Mouse (Mus musculus): ENCODE data around the gene Nat8f2. TPM values are rescaled to one million over a fixed set of nuclear protein-coding genes. Genes with fewer than 3 reads are reported as not detected.

Gene Nat8f2
- polyA plus RNA-seq, 1 experiment from 2014 or later, result not detected

- Histone ChIP-seq H3K4me1 (ENCODE audit: control insufficient read depth, low read depth, low read length) (no peaks in the 10 kb centered on the region), H3K27me3 (ENCODE audit: control insufficient read depth, insufficient read depth, low read depth, low read length) (no peaks in the 10 kb centered on the region), H3K27ac (ENCODE audit: low read length) (no peak overlapping the region), H3K4me3 (ENCODE audit: low read depth, low read length) (no peak overlapping the region), H3K36me3 (ENCODE audit: control insufficient read depth, insufficient read depth) (no peaks in the 10 kb centered on the region), H3K9me3 (replicated peaks; ENCODE audit: control insufficient read depth, low read length) (no peaks in the 10 kb centered on the region), H3K4me2 (ENCODE audit: low read depth, low read length) (no peak overlapping the region), H3K9ac (ENCODE audit: low read depth, low read length) (no peak overlapping the region)
- WGBS (ENCODE audit: insufficient replicate concordance), result 38% methylated on average over 1 of the region's 1 CpGs
- ATAC-seq (ENCODE audit: low read depth), result no peak
These were observed 50.6 kb downstream of the Nat8f2 start for GRCm38 (mm10) chr6:85818338-85818737.

Other genes with a start within 250 kb of the Nat8f2 start
- gene Nat8f7, start 156.0 kb downstream of the Nat8f2 start, polyA plus RNA-seq (2015; fragmentation: Nextera tagmentation; extraction: Ambion mirVana), result not detected in 2 replicates
- gene Nat8f3, start 103.4 kb downstream of the Nat8f2 start, polyA plus RNA-seq (2015; fragmentation: Nextera tagmentation; extraction: Ambion mirVana), result not detected in 2 replicates
- gene Nat8f6, start 48.2 kb downstream of the Nat8f2 start, polyA plus RNA-seq (2015; fragmentation: Nextera tagmentation; extraction: Ambion mirVana), result not detected in 2 replicates
- not detected in 2 replicates for gene Nat8f5, start 48.2 kb downstream of the Nat8f2 start, polyA plus RNA-seq (2015; fragmentation: Nextera tagmentation; extraction: Ambion mirVana)
- gene Nat8, start 37.1 kb downstream of the Nat8f2 start, polyA plus RNA-seq (2015; fragmentation: Nextera tagmentation; extraction: Ambion mirVana), result 0.08 and 0.12 TPM in 2 replicates
- gene Nat8f4, start 35.7 kb upstream of the Nat8f2 start, polyA plus RNA-seq (2015; fragmentation: Nextera tagmentation; extraction: Ambion mirVana), result 1.7 and 2.0 TPM in 2 replicates
- 17.2 and 19.1 TPM in 2 replicates for gene Tprkb, start 42.7 kb upstream of the Nat8f2 start, polyA plus RNA-seq (2015; fragmentation: Nextera tagmentation; extraction: Ambion mirVana)
- 19.1 and 20.5 TPM in 2 replicates for gene Nat8f1, start 46.5 kb upstream of the Nat8f2 start, polyA plus RNA-seq (2015; fragmentation: Nextera tagmentation; extraction: Ambion mirVana)
- gene Dusp11, start 92.5 kb upstream of the Nat8f2 start, polyA plus RNA-seq (2015; fragmentation: Nextera tagmentation; extraction: Ambion mirVana), result 20.7 and 28.1 TPM in 2 replicates
- not detected in 2 replicates for gene Figla, start 147.0 kb upstream of the Nat8f2 start, polyA plus RNA-seq (2015; fragmentation: Nextera tagmentation; extraction: Ambion mirVana)
- gene Add2, start 159.5 kb upstream of the Nat8f2 start, polyA plus RNA-seq (2015; fragmentation: Nextera tagmentation; extraction: Ambion mirVana), result 87.9 and 93.6 TPM in 2 replicates

Data from liver, embryonic 16.5 days (tissue).